Mouse (Mus musculus) stomach, postnatal 0 days (tissue): ENCODE measurements around the gene Otulin. TPM values are rescaled to one million over a fixed set of nuclear protein-coding genes. Genes with fewer than 3 reads are reported as not detected.

Experiments used
- ATAC-seq: fragments of 200-750 bp; cut with Nextera tagmentation; 2 replicates; pipeline ENCODE4 v1.8.0; 2017; ENCODE audit not compliant: low FRiP score, low TSS enrichment
- DNase-seq: peaks from one replicate; pipeline ENCODE4 v3.0.0-alpha.2; 2016; ENCODE audit warnings: low spot score
- H3K27ac ChIP-seq: fragments of 300-500 bp; sonication (generic); replicated peaks from 2 replicates; pipeline ENCODE4 v1.5.1; 2014; ENCODE audit warnings: mild to moderate bottlenecking, control low read depth
- H3K27me3 ChIP-seq: fragments of 300-500 bp; sonication (generic); 2 replicates; pipeline ENCODE4 v1.6.1; 2014; ENCODE audit warnings: low read length; ENCODE audit not compliant: control insufficient read depth, insufficient read depth
- H3K36me3 ChIP-seq: fragments of 300-500 bp; sonication (generic); 2 replicates; pipeline ENCODE4 v1.6.1; 2014; ENCODE audit warnings: low read length, mixed read lengths; ENCODE audit not compliant: control insufficient read depth, insufficient read depth
- H3K4me1 ChIP-seq: fragments of 300-500 bp; sonication (generic); replicated peaks from 2 replicates; pipeline ENCODE4 v1.6.1; 2014; ENCODE audit warnings: antibody characterized with exemption; ENCODE audit not compliant: control insufficient read depth, insufficient read depth
- H3K4me2 ChIP-seq: fragments of 300-500 bp; sonication (generic); replicated peaks from 2 replicates; pipeline ENCODE4 v1.6.1; 2014; ENCODE audit warnings: low read depth, mild to moderate bottlenecking, control low read depth, moderate library complexity
- H3K4me3 ChIP-seq: fragments of 300-500 bp; sonication (generic); 2 replicates; pipeline ENCODE4 v1.5.1; 2014; ENCODE audit warnings: low read depth, low read length, control low read depth
- H3K9ac ChIP-seq: fragments of 300-500 bp; sonication (generic); 2 replicates; pipeline ENCODE4 v1.6.1; 2014; ENCODE audit warnings: mild to moderate bottlenecking, low read length, control low read depth, mixed read lengths
- H3K9me3 ChIP-seq: fragments of 300-500 bp; sonication (generic); 2 replicates; pipeline ENCODE4 v1.6.1; 2016; ENCODE audit warnings: low read length; ENCODE audit not compliant: control insufficient read depth
- CTCF ChIP-seq: IDR thresholded peaks from 2 replicates; pipeline ENCODE4 v1.5.1; 2016; ENCODE audit warnings: antibody characterized with exemption, low read depth, mild to moderate bottlenecking, moderate library complexity
- EP300 ChIP-seq: optimal IDR thresholded peaks from 2 replicates; pipeline ENCODE3; 2016; ENCODE audit warnings: antibody characterized with exemption
- WGBS: fragments of 180-500 bp; shearing (Covaris S2); extraction: QIAGEN DNeasy Blood & Tissue Kit; methylation state at CpG from one replicate; pipeline ENCODE4 v1.1.7; 2014; 5-methylcytosine and 5-hydroxymethylcytosine counted together
- polyA plus RNA-seq: library from polyadenylated mRNA; unstranded; fragments of >200 nt; fragmentation: Nextera tagmentation; extraction: Ambion mirVana; gene quantifications from 2 replicates; pipeline ENCODE4 v1.2.1, GENCODE M21; 2015

Gene Otulin
- polyA plus RNA-seq, 1 experiment from 2014 or later, result 23.7 TPM

DNA sequence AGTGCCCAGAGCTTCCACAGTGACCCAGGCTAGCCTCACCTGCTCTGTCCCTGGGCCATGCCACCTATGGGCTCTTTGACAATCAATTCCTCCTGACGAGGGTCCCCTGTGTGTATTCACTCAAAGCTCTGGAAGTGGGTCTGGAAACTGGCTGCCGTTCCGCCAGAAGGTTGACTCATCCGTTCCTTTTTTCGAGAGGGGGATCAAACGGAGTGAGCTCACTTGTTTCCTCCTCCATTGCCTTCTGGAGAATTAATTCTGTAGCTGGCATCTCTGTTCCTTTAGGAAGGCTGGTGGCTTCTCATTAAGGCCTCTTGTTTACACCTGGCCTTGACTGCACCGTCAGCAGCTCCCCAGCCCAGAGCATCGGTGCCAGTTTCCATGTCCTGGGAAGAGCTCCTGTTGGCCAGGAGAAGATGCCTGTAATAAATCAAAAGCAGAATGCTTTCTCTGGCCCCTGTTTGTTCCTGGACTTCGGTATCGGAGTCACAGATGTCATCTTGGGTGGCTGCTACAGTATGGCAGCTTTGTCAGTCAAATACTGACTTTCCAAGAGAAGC, 64.8 kb downstream of the Otulin start:
- H3K4me1 ChIP-seq, result no peaks in the 10 kb centered on the region
- no peak overlapping the region for H3K4me3 ChIP-seq
- DNase-seq, result no peak
- TF ChIP-seq CTCF (no peak), EP300 (no peak)
- H3K27me3 ChIP-seq, result no peaks in the 10 kb centered on the region
- no peak overlapping the region for H3K4me2 ChIP-seq
- ATAC-seq, result no peak
- no peak overlapping the region for H3K9ac ChIP-seq
- H3K9me3 ChIP-seq, result no peaks in the 10 kb centered on the region
- no peak overlapping the region for H3K27ac ChIP-seq
- WGBS, result 72% methylated on average over 10 of the region's 10 CpGs
- H3K36me3 ChIP-seq, result no peaks in the 10 kb centered on the region

DNA sequence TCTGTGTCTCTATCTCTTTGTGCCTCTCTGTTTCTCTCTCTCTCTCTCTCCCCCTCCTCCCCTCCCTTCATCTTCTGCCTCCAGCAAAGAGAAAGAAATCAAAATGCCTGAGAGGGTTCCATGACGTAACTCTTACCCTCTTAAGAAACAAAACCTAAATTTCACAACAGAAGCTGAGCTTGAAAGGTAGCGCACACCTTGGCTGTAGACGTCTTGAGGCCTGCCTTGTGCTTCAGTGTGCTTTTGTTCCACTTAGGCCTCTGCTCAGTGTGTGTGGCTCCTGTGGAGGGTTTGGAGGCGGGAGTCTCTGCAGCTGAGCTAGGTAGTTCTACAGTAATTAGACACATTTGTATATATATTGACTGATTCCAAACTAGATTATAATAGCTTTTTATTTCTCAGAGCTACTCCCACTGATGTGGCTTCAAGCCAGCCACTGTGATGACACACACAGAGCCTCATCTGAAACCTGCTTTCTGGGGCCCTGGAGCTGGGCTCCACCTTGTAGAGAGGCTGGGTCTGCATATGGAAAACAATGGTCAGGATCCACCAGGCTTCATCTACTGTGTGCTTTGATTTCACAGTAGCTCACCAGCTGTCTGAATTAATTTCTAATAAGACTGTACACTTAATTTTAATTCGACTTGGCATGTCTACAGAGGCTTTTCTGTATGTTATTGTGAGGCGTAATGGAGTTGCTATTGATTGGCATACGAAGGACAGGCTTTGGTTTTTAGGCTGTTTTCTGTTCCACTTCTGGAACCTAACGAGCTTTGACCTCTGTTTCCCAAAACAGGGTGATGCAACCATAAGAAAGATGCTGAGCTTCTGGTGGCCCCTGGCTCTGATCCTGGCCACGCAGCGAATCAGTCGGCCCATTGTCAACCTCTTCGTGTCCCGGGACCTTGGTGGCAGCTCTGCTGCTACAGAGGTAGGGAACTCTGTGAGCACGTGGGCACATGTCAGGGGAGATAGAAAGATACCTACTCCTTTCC, 66.1 kb downstream of the Otulin start:
- WGBS, result 83% methylated on average over 14 of the region's 14 CpGs

DNA sequence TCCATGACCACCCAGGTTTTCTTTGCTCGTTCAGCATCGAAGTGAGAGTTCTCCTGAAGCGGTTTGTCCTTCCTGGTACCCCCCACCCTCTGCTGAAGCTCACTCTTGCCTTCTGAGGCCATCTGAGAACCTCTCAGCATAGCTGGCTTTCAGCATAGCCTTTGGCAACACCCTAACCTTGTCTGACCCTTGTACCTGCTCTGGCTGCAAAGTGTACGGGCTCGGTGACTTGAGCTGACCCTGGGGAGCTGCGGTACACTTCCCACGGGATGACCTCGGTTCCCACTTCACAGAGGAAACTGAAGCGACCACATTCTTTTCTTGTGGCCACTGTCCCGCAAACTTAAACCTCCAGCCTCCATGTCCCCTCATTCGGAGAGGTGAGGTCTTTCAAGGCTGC, 70.2 kb downstream of the Otulin start:
- no peak overlapping the region for H3K4me3 ChIP-seq
- H3K36me3 ChIP-seq, result no peaks in the 10 kb centered on the region
- no peak overlapping the region for H3K4me2 ChIP-seq
- no peak overlapping the region for H3K9ac ChIP-seq
- TF ChIP-seq CTCF (no peak), EP300 (no peak)
- H3K27ac ChIP-seq, result no peak overlapping the region
- ATAC-seq (no peak), DNase-seq (no peak)
- H3K9me3 ChIP-seq, result no peaks in the 10 kb centered on the region
- H3K4me1 ChIP-seq, result no peaks in the 10 kb centered on the region
- no peaks in the 10 kb centered on the region for H3K27me3 ChIP-seq
- WGBS, result 74% methylated on average over 11 of the region's 11 CpGs

More for the DNA sequence above, 66.1 kb downstream of the Otulin start:
- Histone ChIP-seq H3K9ac (no peak overlapping the region), H3K27me3 (no peaks in the 10 kb centered on the region), H3K36me3 (no peaks in the 10 kb centered on the region), H3K4me1 (no peaks in the 10 kb centered on the region), H3K27ac (no peak overlapping the region), H3K9me3 (no peaks in the 10 kb centered on the region), H3K4me3 (no peak overlapping the region), H3K4me2 (no peak overlapping the region)
- no peak for TF ChIP-seq CTCF
- TF ChIP-seq EP300, result no peak
- ATAC-seq, result no peak
- no peak for DNase-seq

GRCm38 (mm10) chr15:27558456-27559147, 71.9 kb downstream of the Otulin start:
- no peak for ATAC-seq
- no peak overlapping the region for H3K4me2 ChIP-seq
- H3K9ac ChIP-seq, result no peak overlapping the region
- H3K4me3 ChIP-seq, result no peak overlapping the region
- 62% methylated on average over 16 of the region's 16 CpGs for WGBS
- no peak for DNase-seq
- H3K4me1 ChIP-seq, result no peaks in the 10 kb centered on the region
- H3K27me3 ChIP-seq, result no peaks in the 10 kb centered on the region
- H3K27ac ChIP-seq, result no peak overlapping the region
- TF ChIP-seq CTCF (no peak), EP300 (no peak)
- no peaks in the 10 kb centered on the region for H3K36me3 ChIP-seq
- no peaks in the 10 kb centered on the region for H3K9me3 ChIP-seq

- no peak overlapping the region for H3K9ac ChIP-seq
- 92% methylated on average over 5 of the region's 5 CpGs for WGBS
- DNase-seq (no peak), ATAC-seq (no peak)
- no peak overlapping the region for H3K4me2 ChIP-seq
- H3K27me3 ChIP-seq, result no peaks in the 10 kb centered on the region
- TF ChIP-seq CTCF (no peak), EP300 (no peak)
- H3K36me3 ChIP-seq, result no peaks in the 10 kb centered on the region
- 0 out of 2 replicates have a peak, but pooled peaks cover 2% of the 10 kb centered on the region for H3K4me1 ChIP-seq
- H3K27ac ChIP-seq, result no peak overlapping the region
- no peak overlapping the region for H3K4me3 ChIP-seq
- H3K9me3 ChIP-seq, result no peaks in the 10 kb centered on the region
These were observed 76.9 kb downstream of the Otulin start for GRCm38 (mm10) chr15:27553554-27553953.
